Comparison of ENCODE assay signal across 15 mouse cellular contexts in genomic region chr13:18824420-18825123, GRCm38 (mm10).
DNase-seq lines count a peak whose midpoint lies in the region; ATAC-seq and TF ChIP-seq lines count a peak whose summit lies in the region.
"Had no signal": no experiment of that assay in that cellular context is flagged by ENCODE, and none has a peak within 500 bp of the region (broad histone marks: within the 10 kb centered on the region; RNA-seq: fewer than 3 reads in every experiment).

No protein-coding gene starts in this region.

- ATAC-seq in forebrain, embryonic 16.5 days, result peak; percentile 74
- peak; percentile 78 for ATAC-seq in hindbrain, postnatal 0 days
- ATAC-seq in neural tube, embryonic 14.5 days (ENCODE audit: low read depth), result peak; percentile 55; the same call in 1 of the 2 replicates

- H3K4me3 ChIP-seq in forebrain, embryonic 16.5 days (replicated peaks; ENCODE audit: low read length), result no peak overlapping the region
- H3K4me3 ChIP-seq in hindbrain, postnatal 0 days (ENCODE audit: low read length), result no peak overlapping the region
- no peak overlapping the region for H3K4me3 ChIP-seq in neural tube, embryonic 14.5 days (ENCODE audit: low read depth, low read length)
- H3K4me3 ChIP-seq: embryonic facial prominence, embryonic 12.5 days; limb, embryonic 13.5 days; stomach, embryonic 15.5 days had no signal

- H3K4me2 ChIP-seq in forebrain, embryonic 16.5 days (ENCODE audit: low read length), result no peak overlapping the region
- H3K4me2 ChIP-seq in hindbrain, postnatal 0 days (ENCODE audit: low read depth, low read length), result no peak overlapping the region
- H3K4me2 ChIP-seq in neural tube, embryonic 14.5 days (ENCODE audit: low read depth, low read length), result no peak overlapping the region
- H3K4me2 ChIP-seq: embryonic facial prominence, embryonic 12.5 days; limb, embryonic 13.5 days; lung, embryonic 14.5 days; stomach, embryonic 15.5 days had no signal

- no peaks in the 10 kb centered on the region for H3K27me3 ChIP-seq in forebrain, embryonic 16.5 days (replicated peaks; ENCODE audit: control insufficient read depth, insufficient read depth, low read length)
- no peaks in the 10 kb centered on the region for H3K27me3 ChIP-seq in hindbrain, postnatal 0 days (ENCODE audit: insufficient read depth, low read length)
- H3K27me3 ChIP-seq in neural tube, embryonic 14.5 days (ENCODE audit: control insufficient read depth, insufficient read depth, low read length), result no peaks in the 10 kb centered on the region
- H3K27me3 ChIP-seq: embryonic facial prominence, embryonic 12.5 days; limb, embryonic 13.5 days; stomach, embryonic 15.5 days had no signal

- H3K9ac ChIP-seq in forebrain, embryonic 16.5 days (replicated peaks; ENCODE audit: low read depth, low read length), result no peak overlapping the region
- no peak overlapping the region for H3K9ac ChIP-seq in hindbrain, postnatal 0 days (replicated peaks; ENCODE audit: low read length)
- H3K9ac ChIP-seq in neural tube, embryonic 14.5 days (replicated peaks; ENCODE audit: low read depth, low read length), result no peak overlapping the region
- H3K9ac ChIP-seq: embryonic facial prominence, embryonic 12.5 days; limb, embryonic 13.5 days; lung, embryonic 14.5 days; stomach, embryonic 15.5 days had no signal

- no peak for TF ChIP-seq CTCF in hindbrain, postnatal 0 days (IDR thresholded peaks at IDR 0.05; ENCODE audit: low read depth)

- H3K27ac ChIP-seq in forebrain, embryonic 16.5 days (ENCODE audit: low read length), result no peak overlapping the region
- peak overlapping the region; percentile 42; the same call in 1 of the 2 replicates for H3K27ac ChIP-seq in hindbrain, postnatal 0 days
- no peak overlapping the region for H3K27ac ChIP-seq in neural tube, embryonic 14.5 days (ENCODE audit: low read depth, low read length)
- H3K27ac ChIP-seq: embryonic facial prominence, embryonic 12.5 days; kidney, postnatal 0 days; limb, embryonic 13.5 days; stomach, embryonic 15.5 days had no signal

- H3K4me1 ChIP-seq in forebrain, embryonic 16.5 days (replicated peaks; ENCODE audit: control insufficient read depth, insufficient read depth, low read length), result 0 out of 2 replicates have a peak, but pooled peaks cover 4% of the 10 kb centered on the region
- no peaks in the 10 kb centered on the region for H3K4me1 ChIP-seq in hindbrain, postnatal 0 days (ENCODE audit: insufficient read depth, low read length)
- H3K4me1 ChIP-seq in neural tube, embryonic 14.5 days (ENCODE audit: control insufficient read depth, insufficient read depth, low read length), result no peaks in the 10 kb centered on the region
- H3K4me1 ChIP-seq: embryonic facial prominence, embryonic 12.5 days; limb, embryonic 13.5 days; stomach, embryonic 15.5 days had no signal

- intact Hi-C loops in left cerebral cortex, postnatal 25 days (cut with DNase I), result no loop called here

- H3K36me3 ChIP-seq in forebrain, embryonic 16.5 days (ENCODE audit: control insufficient read depth, insufficient read depth), result no peaks in the 10 kb centered on the region
- peaks cover 4% of the 10 kb centered on the region for H3K36me3 ChIP-seq in hindbrain, postnatal 0 days (ENCODE audit: insufficient read depth, low read length)
- no peaks in the 10 kb centered on the region for H3K36me3 ChIP-seq in neural tube, embryonic 14.5 days (ENCODE audit: control insufficient read depth, insufficient read depth, low read length)

- peak; percentile 12 to 17 for DNase-seq in left cerebral cortex, postnatal 25 days (ENCODE audit: low spot score in 2 of 2)
- no peak for DNase-seq in left cerebral cortex, adult 18-20 months (ENCODE audit: low spot score in 2 of 2)
- DNase-seq in hindbrain, postnatal 0 days (ENCODE audit: low spot score), result peak; percentile 44
- no peak for DNase-seq in thymus, adult 18-20 months
- no peak for DNase-seq in adrenal gland, postnatal 36 days
- DNase-seq: cerebellum, adult 2 months; gastrocnemius, postnatal 14 days; lung, embryonic 14.5 days; thymus, postnatal 4 days had no signal

- 60% methylated on average over 10 of the region's 10 CpGs for WGBS in forebrain, embryonic 16.5 days
- WGBS in hindbrain, postnatal 0 days, result 50% methylated on average over 10 of the region's 10 CpGs
- WGBS in neural tube, embryonic 14.5 days, result 61% methylated on average over 10 of the region's 10 CpGs

- no peaks in the 10 kb centered on the region for H3K9me3 ChIP-seq in forebrain, embryonic 16.5 days (ENCODE audit: control insufficient read depth, low read length)
- H3K9me3 ChIP-seq in hindbrain, postnatal 0 days (ENCODE audit: low read length), result no peaks in the 10 kb centered on the region
- H3K9me3 ChIP-seq in neural tube, embryonic 14.5 days (ENCODE audit: control insufficient read depth, low read length), result no peaks in the 10 kb centered on the region
- H3K9me3 ChIP-seq: embryonic facial prominence, embryonic 12.5 days; limb, embryonic 13.5 days; stomach, embryonic 15.5 days had no signal

Comparison
In these comparisons a context has a peak if more than half of its experiments do, and no peak if none do; other contexts are left out.
1. DNase-seq: peak in left cerebral cortex, postnatal 25 days (2 of 2) and hindbrain, postnatal 0 days (single experiment); none in left cerebral cortex, adult 18-20 months (0 of 2), thymus, adult 18-20 months (0 of 2) and adrenal gland, postnatal 36 days (0 of 2).
2. Peak in every context shown above with its lines, with median percentiles within 50 percentile points of each other: ATAC-seq.